Mouse (Mus musculus) heart, embryonic 10.5 days (tissue): ENCODE measurements at regions not wholly inside any gene's neighbourhood (a gene's known extent, or its start where the extent isn't known, plus 50 kb on each side); places are given as distances from the start of the nearest gene placed in this dataset.

Experiments
- DNase-seq: peaks from one replicate; pipeline ENCODE4 v3.0.0-alpha.2; 2017; ENCODE audit warnings: low spot score
- H3K27ac ChIP-seq: fragments of 300-500 bp; sonication (generic); 2 replicates; pipeline ENCODE4 v1.5.1; 2016; ENCODE audit warnings: mild to moderate bottlenecking
- H3K27me3 ChIP-seq: fragments of 300-500 bp; sonication (generic); 2 replicates; pipeline ENCODE4 v1.6.1; 2016; ENCODE audit warnings: mild to moderate bottlenecking; ENCODE audit not compliant: poor library complexity, insufficient read depth, severe bottlenecking
- H3K36me3 ChIP-seq: fragments of 300-500 bp; sonication (generic); 2 replicates; pipeline ENCODE4 v1.6.1; 2016; ENCODE audit warnings: mild to moderate bottlenecking, moderate library complexity
- H3K4me1 ChIP-seq: fragments of 300-500 bp; sonication (generic); 2 replicates; pipeline ENCODE4 v1.6.1; 2016; ENCODE audit warnings: mild to moderate bottlenecking
- H3K4me3 ChIP-seq: fragments of 300-500 bp; sonication (generic); 2 replicates; pipeline ENCODE4 v1.5.1; 2016; ENCODE audit warnings: mild to moderate bottlenecking, moderate library complexity
- H3K9me3 ChIP-seq: fragments of 300-500 bp; sonication (generic); 2 replicates; pipeline ENCODE4 v1.6.1; 2016; ENCODE audit warnings: mild to moderate bottlenecking, moderate library complexity
- WGBS: fragments of 180-500 bp; shearing (Covaris S2); methylation state at CpG from one replicate; pipeline ENCODE4 v1.1.7; 2016; 5-methylcytosine and 5-hydroxymethylcytosine counted together

GRCm38 (mm10) chr5:116735622-116736021, 144.0 kb upstream of the Srrm4 start:
- Histone ChIP-seq H3K9me3 (no peaks in the 10 kb centered on the region), H3K27me3 (no peaks in the 10 kb centered on the region), H3K4me1 (no peaks in the 10 kb centered on the region), H3K4me3 (no peak overlapping the region), H3K36me3 (no peaks in the 10 kb centered on the region), H3K27ac (no peak overlapping the region)
- 82% methylated on average over 4 of the region's 4 CpGs for WGBS
- no peak for DNase-seq

- no peaks in the 10 kb centered on the region for H3K9me3 ChIP-seq
- 82% methylated on average over 3 of the region's 3 CpGs for WGBS
- H3K27me3 ChIP-seq = no peaks in the 10 kb centered on the region
- no peak overlapping the region for H3K27ac ChIP-seq
- no peaks in the 10 kb centered on the region for H3K4me1 ChIP-seq
- H3K4me3 ChIP-seq = no peak overlapping the region
- no peak for DNase-seq
- H3K36me3 ChIP-seq = no peaks in the 10 kb centered on the region
These were observed 139.9 kb upstream of the Srrm4 start for GRCm38 (mm10) chr5:116731509-116731908.

- H3K9me3 ChIP-seq = no peaks in the 10 kb centered on the region
- WGBS = 84% methylated on average over 1 of the region's 1 CpGs
- no peak overlapping the region for H3K4me3 ChIP-seq
- no peaks in the 10 kb centered on the region for H3K36me3 ChIP-seq
- H3K27me3 ChIP-seq = no peaks in the 10 kb centered on the region
- no peak overlapping the region for H3K27ac ChIP-seq
- no peak for DNase-seq
- H3K4me1 ChIP-seq = no peaks in the 10 kb centered on the region
These were observed 127.6 kb upstream of the Srrm4 start for GRCm38 (mm10) chr5:116719200-116719599.

- WGBS = 28% methylated on average over 7 of the region's 7 CpGs
- no peak overlapping the region for H3K4me3 ChIP-seq
- H3K27ac ChIP-seq = no peak overlapping the region
- DNase-seq = no peak
- H3K9me3 ChIP-seq = no peaks in the 10 kb centered on the region
- H3K4me1 ChIP-seq = no peaks in the 10 kb centered on the region
- no peaks in the 10 kb centered on the region for H3K27me3 ChIP-seq
- H3K36me3 ChIP-seq = no peaks in the 10 kb centered on the region
These were observed 122.6 kb upstream of the Srrm4 start for GRCm38 (mm10) chr5:116714256-116714655.

GRCm38 (mm10) chr5:116712056-116712455, 120.4 kb upstream of the Srrm4 start:
- no peak overlapping the region for H3K27ac ChIP-seq
- no peaks in the 10 kb centered on the region for H3K27me3 ChIP-seq
- 89% methylated on average over 3 of the region's 3 CpGs for WGBS
- H3K36me3 ChIP-seq = no peaks in the 10 kb centered on the region
- DNase-seq = no peak
- no peak overlapping the region for H3K4me3 ChIP-seq
- H3K9me3 ChIP-seq = no peaks in the 10 kb centered on the region
- H3K4me1 ChIP-seq = no peaks in the 10 kb centered on the region

GRCm38 (mm10) chr5:116708505-116708904, 116.9 kb upstream of the Srrm4 start:
- WGBS = 32% methylated on average over 6 of the region's 6 CpGs
- no peak overlapping the region for H3K27ac ChIP-seq

GRCm38 (mm10) chr5:116662466-116662865, 70.8 kb upstream of the Srrm4 start:
- Histone ChIP-seq H3K27me3 (no peaks in the 10 kb centered on the region), H3K27ac (no peak overlapping the region), H3K4me3 (no peak overlapping the region), H3K9me3 (no peaks in the 10 kb centered on the region), H3K36me3 (no peaks in the 10 kb centered on the region), H3K4me1 (no peaks in the 10 kb centered on the region)
- 79% methylated on average over 5 of the region's 5 CpGs for WGBS
- DNase-seq = no peak

More at GRCm38 (mm10) chr5:116708505-116708904, 116.9 kb upstream of the Srrm4 start:
- no peaks in the 10 kb centered on the region for H3K36me3 ChIP-seq
- H3K4me3 ChIP-seq = no peak overlapping the region
- H3K9me3 ChIP-seq = no peaks in the 10 kb centered on the region
- no peak for DNase-seq
- no peaks in the 10 kb centered on the region for H3K27me3 ChIP-seq
- no peaks in the 10 kb centered on the region for H3K4me1 ChIP-seq

- WGBS = 75% methylated on average over 2 of the region's 2 CpGs
- no peak for DNase-seq
These were observed 70.2 kb upstream of the Srrm4 start for GRCm38 (mm10) chr5:116661851-116662250.

GRCm38 (mm10) chr5:116654486-116655420, 63.1 kb upstream of the Srrm4 start:
- H3K27me3 ChIP-seq = no peaks in the 10 kb centered on the region
- WGBS = 87% methylated on average over 17 of the region's 17 CpGs
- H3K4me1 ChIP-seq = no peaks in the 10 kb centered on the region
- DNase-seq = no peak
- H3K9me3 ChIP-seq = peaks cover 8% of the 10 kb centered on the region; the same call in 1 of the 2 replicates
- no peak overlapping the region for H3K27ac ChIP-seq
- no peak overlapping the region for H3K4me3 ChIP-seq
- H3K36me3 ChIP-seq = no peaks in the 10 kb centered on the region

More at GRCm38 (mm10) chr5:116661851-116662250, 70.2 kb upstream of the Srrm4 start:
- no peak overlapping the region for H3K27ac ChIP-seq
- no peaks in the 10 kb centered on the region for H3K27me3 ChIP-seq
- no peaks in the 10 kb centered on the region for H3K4me1 ChIP-seq
- no peaks in the 10 kb centered on the region for H3K9me3 ChIP-seq
- no peaks in the 10 kb centered on the region for H3K36me3 ChIP-seq
- H3K4me3 ChIP-seq = no peak overlapping the region
